Comparison of ENCODE assay signal across 8 mouse cellular contexts in genomic region chr19:7122277-7122676, GRCm38 (mm10). TPM values are rescaled to one million over a fixed set of nuclear protein-coding genes. Genes with fewer than 3 reads are reported as not detected.
DNase-seq lines count a peak whose midpoint lies in the region; ATAC-seq and TF ChIP-seq lines count a peak whose summit lies in the region.

No protein-coding gene starts in this region.

- DNase-seq in layer of hippocampus, adult 2 months (ENCODE audit: low spot score in 2 of 2) = no peak
- DNase-seq in layer of hippocampus, adult 9-11 months = no peak
- no peak for DNase-seq in right cerebral cortex, postnatal 36 days (ENCODE audit: low spot score in 2 of 2)
- DNase-seq in thymus, postnatal 10 days (ENCODE audit: low spot score in 2 of 2) = no peak
- DNase-seq in Muller cell, postnatal 12 days (ENCODE audit: inconsistent ontology term) = no peak

- WGBS in embryonic facial prominence, embryonic 13.5 days = 60% methylated on average over 4 of the region's 4 CpGs
- WGBS in midbrain, embryonic 15.5 days = 45% methylated on average over 4 of the region's 4 CpGs

- H3K4me1 ChIP-seq in embryonic facial prominence, embryonic 13.5 days = peaks cover 31% of the 10 kb centered on the region
- H3K4me1 ChIP-seq in midbrain, embryonic 15.5 days = peaks cover 16% of the 10 kb centered on the region

- H3K4me2 ChIP-seq in embryonic facial prominence, embryonic 13.5 days = no peak overlapping the region
- no peak overlapping the region for H3K4me2 ChIP-seq in midbrain, embryonic 15.5 days

- peak overlapping the region; percentile 6; the same call in 1 of the 2 replicates for H3K27ac ChIP-seq in layer of hippocampus, adult 2 months
- H3K27ac ChIP-seq in embryonic facial prominence, embryonic 13.5 days = no peak overlapping the region
- H3K27ac ChIP-seq in midbrain, embryonic 15.5 days = peak overlapping the region; percentile 60; the same call in 1 of the 2 replicates

- TF ChIP-seq CTCF in layer of hippocampus, adult 2 months (conservative IDR thresholded peaks at IDR 0.05) = no peak

- H3K27me3 ChIP-seq in embryonic facial prominence, embryonic 13.5 days = peaks cover 40% of the 10 kb centered on the region
- no peaks in the 10 kb centered on the region for H3K27me3 ChIP-seq in midbrain, embryonic 15.5 days (replicated peaks)

- H3K9ac ChIP-seq in embryonic facial prominence, embryonic 13.5 days = 0 out of 2 replicates have a peak overlapping the region, but pooled peaks have one; percentile 21
- H3K9ac ChIP-seq in midbrain, embryonic 15.5 days = no peak overlapping the region

- no peaks in the 10 kb centered on the region for H3K9me3 ChIP-seq in embryonic facial prominence, embryonic 13.5 days
- no peaks in the 10 kb centered on the region for H3K9me3 ChIP-seq in midbrain, embryonic 15.5 days

- no peak for ATAC-seq in embryonic facial prominence, embryonic 13.5 days (ENCODE audit: insufficient number of reproducible peaks, insufficient read depth, low FRiP score, low TSS enrichment, low read depth)
- ATAC-seq in hematopoietic stem cell, adult 5-6 weeks (replicated peaks in 1 of 2; ENCODE audit: insufficient read depth in 1 of 2, low FRiP score in 2 of 2, low TSS enrichment in 1 of 2, low read depth in 1 of 2, poor library complexity in 2 of 2, severe bottlenecking in 2 of 2) = peak; percentile 50 to 54
- ATAC-seq in midbrain, embryonic 15.5 days (replicated peaks) = peak; percentile 24; the same call in 1 of the 2 replicates

- H3K4me3 ChIP-seq in layer of hippocampus, adult 2 months = no peak overlapping the region
- H3K4me3 ChIP-seq in embryonic facial prominence, embryonic 13.5 days = no peak overlapping the region
- no peak overlapping the region for H3K4me3 ChIP-seq in midbrain, embryonic 15.5 days

- H3K36me3 ChIP-seq in embryonic facial prominence, embryonic 13.5 days = no peaks in the 10 kb centered on the region
- H3K36me3 ChIP-seq in midbrain, embryonic 15.5 days (replicated peaks) = no peaks in the 10 kb centered on the region

RNA-seq across cellular contexts. Expression of gene Flrt1, which starts 16.7 kb away (rescaled TPM):
- 10 to 100 TPM; 17.9 to 19.5 TPM for total RNA-seq in layer of hippocampus, adult 2 months (2021)
- polyA plus RNA-seq in embryonic facial prominence, embryonic 13.5 days (2015; fragmentation: Nextera tagmentation; extraction: Ambion mirVana) = 13.0 and 13.6 TPM in 2 replicates
- total RNA-seq in hematopoietic stem cell, adult 5-6 weeks (2017) = not detected in 2 replicates
- 12.2 and 12.5 TPM in 2 replicates for polyA plus RNA-seq in midbrain, embryonic 15.5 days (2015; fragmentation: Nextera tagmentation; extraction: Ambion mirVana)

Comparison
In these comparisons a context has a peak if more than half of its experiments do, and no peak if none do; other contexts are left out.
1. RNA of gene Flrt1, which starts 16.7 kb away (total RNA-seq): 17.9 to 19.5 TPM in layer of hippocampus, adult 2 months; not detected in hematopoietic stem cell, adult 5-6 weeks; every median in the first group is over 10 times any median in the second.